Mouse (Mus musculus) megakaryocyte, embryonic 14.5 days (primary cell): ENCODE measurements around the gene E2f8.

Experiments
- FLI1 ChIP-seq: IDR thresholded peaks from 2 replicates; pipeline ENCODE4 v1.6.1; 2012; ENCODE audit warnings: low read length, inconsistent platforms, mixed read lengths
- GATA1 ChIP-seq: IDR thresholded peaks from 3 replicates; pipeline ENCODE4 v1.6.1; 2012; ENCODE audit warnings: mixed read lengths, low read length, inconsistent platforms, borderline replicate concordance

- no peak for TF ChIP-seq GATA1
- no peak for TF ChIP-seq FLI1
Observed at GRCm38 (mm10) chr7:48845213-48845973, 36.0 kb downstream of the E2f8 start.
